Mouse (Mus musculus) gastrocnemius, postnatal 10 days (tissue): ENCODE measurements at regions not wholly inside any gene's neighbourhood (a gene's known extent, or its start where the extent isn't known, plus 50 kb on each side); places are given as distances from the start of the nearest gene placed in this dataset.
"Not testable (repeated sequence)": the region's sequence is repeated elsewhere in the genome, so short reads cannot be mapped to it uniquely, and the experiment has no call there.

ENCODE experiments used
- DNase-seq: peaks from one replicate; pipeline ENCODE4 v3.0.0; 2021; ENCODE audit warnings: mixed read lengths

DNA sequence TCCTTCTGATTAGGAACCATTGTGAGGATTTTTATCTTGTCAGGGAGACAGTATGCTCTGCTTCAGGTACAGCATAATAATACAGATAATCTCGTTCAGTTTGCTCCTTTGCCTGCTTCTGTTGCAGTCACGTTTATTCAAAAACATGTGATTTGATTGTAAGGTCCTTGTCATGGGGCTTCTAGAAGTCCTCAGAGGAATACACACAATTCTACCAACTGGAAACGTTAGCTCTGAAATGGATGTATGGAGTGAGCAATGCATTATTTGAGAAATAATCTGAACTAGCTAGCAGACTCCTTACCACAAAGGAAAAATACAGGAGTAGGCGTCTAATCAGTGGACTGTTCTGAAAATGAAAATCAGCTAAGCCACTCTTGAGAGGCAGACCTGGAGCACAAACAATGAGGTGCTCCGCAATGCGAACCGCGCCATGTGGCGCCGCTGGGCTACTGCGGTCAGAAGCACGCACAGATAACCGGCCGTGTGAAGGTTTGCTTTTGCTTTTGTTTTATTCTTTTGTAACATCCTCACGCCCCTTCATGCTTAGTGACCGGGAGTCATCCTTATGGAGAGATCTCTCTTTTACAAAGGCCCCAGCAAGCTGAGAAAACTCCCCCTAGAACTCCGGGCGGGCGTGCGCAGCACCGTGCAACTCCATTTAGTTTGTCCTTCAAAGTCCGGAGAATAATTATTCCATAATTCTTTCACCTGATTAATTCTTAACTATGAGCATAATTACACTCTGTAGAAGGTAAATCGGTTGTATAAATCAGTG, 419.7 kb downstream of the Nova1 start:
- DNase-seq: peak; percentile 17

- DNase-seq: no peak
These were observed 423.5 kb downstream of the Nova1 start for GRCm38 (mm10) chr12:46395245-46395644.

GRCm38 (mm10) chr12:46393769-46394168, 425.0 kb downstream of the Nova1 start:
- no peak for DNase-seq

GRCm38 (mm10) chr12:46378914-46379313, 439.8 kb downstream of the Nova1 start:
- DNase-seq: no peak

DNA sequence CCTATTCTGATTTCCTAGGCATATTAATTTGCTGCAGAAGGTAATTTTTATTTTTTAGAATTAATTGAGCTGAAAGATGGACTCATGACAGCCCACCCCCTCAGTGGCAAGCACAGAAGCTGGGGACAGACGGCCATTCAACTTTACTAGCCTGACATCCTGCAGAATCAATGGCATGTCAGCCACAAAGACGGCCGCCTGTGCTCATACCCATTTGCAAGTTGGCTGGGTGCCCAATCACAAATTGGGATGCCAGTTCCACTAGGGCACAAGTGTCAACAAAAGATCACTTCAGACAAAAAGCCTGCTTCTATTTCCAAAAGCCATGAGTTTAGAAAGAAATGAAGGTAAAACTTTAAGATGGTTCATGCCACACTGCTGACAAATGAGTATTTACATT, 447.0 kb downstream of the Nova1 start:
- peak; percentile 8 for DNase-seq

DNA sequence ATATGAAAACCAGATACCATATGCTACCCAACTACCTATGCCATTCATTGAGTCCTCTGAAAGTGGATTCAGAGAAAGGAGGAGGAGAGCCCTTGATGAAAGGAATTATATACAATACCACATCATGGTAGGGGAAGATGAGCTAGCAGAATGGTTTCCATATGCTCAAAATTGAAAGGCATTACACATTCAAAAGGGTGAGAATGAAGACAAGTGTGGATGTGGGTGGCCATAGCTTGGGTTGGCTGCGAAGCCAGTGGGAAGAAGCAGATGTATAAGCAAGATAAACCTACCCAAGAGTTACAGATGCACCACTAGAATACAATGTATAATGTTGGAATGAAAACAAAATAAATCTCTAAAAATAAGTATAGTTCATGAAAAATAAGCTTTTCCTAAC, 485.4 kb downstream of the Nova1 start:
- no peak for DNase-seq

DNA sequence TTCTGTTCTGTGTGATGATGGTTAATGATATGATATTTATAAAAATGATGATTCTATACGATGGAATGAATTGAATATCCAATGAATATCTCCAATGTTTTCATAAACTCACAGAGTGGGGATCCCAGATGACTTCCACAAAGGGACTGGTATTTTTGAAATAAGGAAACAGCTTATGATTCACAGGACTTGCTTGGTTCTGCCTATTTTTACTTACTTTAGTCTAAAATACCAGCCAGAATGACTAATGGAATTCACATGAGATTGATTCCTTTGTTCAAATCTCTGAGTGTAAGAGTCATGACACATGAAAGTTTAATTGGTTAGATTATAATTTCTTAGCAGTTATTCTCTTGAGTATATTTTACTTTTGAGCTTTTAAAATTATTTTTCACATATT, 490.9 kb downstream of the Nova1 start:
- no peak for DNase-seq

DNA sequence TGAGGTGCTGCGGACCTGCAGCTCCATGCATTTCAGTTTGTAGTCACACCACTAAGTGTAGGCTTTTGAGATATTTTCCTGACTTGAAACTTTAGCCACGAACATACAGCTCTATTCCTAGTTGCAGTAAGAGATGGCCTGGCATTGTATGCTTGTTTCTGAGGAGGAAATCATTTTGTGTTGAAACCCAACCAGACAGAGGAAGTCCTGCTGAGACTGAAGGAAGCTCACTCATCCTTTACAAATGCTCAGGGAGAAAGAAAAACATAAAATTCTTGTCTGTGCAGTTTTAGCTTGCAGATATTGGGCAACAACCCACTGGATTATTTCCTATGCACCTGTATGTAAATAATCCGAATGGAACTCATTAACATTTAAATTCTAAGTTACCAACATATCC, 495.5 kb downstream of the Nova1 start:
- DNase-seq: no peak

- no peak for DNase-seq
These were observed 515.5 kb downstream of the Nova1 start for GRCm38 (mm10) chr12:46303136-46303797.

DNA sequence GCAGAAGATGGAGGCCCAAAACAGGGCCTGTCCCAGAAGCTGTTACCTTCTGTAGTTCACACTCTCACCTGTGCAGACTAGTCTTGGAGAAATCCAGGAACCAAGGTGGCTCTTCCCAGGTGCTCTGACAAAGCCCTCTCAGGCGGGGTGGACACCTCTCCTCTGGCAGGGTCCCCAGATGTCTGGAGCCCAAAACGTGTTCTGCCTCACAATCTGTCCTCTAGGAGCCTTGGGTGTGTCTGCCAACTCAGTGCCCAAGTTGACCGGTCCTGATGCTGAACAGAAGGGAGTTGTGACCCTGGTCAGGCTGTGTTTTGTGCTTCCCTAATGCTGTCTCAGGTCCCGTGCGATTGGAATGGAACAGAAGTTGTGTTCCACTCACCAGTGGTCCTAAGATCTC, 519.8 kb downstream of the Nova1 start:
- DNase-seq: no peak

- DNase-seq: no peak
These were observed 534.2 kb downstream of the Nova1 start for GRCm38 (mm10) chr12:46284519-46284918.

DNA sequence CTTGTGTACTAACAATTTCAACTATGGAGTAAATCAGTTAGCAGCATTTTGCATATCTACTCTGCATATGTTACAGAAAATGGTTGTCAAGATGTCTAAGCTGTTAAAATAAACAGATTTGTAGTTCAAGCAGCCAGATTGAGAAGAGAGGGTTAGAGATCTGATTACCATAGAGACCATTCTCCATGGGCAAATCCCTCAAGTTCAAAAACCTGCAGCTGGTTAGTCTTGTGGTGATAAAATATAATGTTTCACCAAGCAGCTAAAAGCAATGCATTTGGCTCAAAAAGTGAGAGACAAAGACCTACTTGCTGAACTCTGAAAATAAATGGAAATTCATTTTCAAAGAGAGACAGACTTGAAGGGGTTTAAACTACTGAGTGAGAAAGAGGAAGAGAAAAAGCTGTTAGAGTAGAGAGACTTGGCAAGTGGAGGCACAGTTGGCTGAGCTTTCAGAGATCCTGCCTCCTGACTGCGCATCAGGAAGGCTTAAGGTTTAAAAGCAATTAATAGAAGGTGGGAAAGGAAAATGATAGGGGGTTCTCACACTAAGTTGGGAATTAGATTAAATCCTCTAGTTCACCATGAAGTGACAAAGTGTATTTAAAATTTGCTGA, 570.2 kb downstream of the Nova1 start:
- no peak for DNase-seq

DNA sequence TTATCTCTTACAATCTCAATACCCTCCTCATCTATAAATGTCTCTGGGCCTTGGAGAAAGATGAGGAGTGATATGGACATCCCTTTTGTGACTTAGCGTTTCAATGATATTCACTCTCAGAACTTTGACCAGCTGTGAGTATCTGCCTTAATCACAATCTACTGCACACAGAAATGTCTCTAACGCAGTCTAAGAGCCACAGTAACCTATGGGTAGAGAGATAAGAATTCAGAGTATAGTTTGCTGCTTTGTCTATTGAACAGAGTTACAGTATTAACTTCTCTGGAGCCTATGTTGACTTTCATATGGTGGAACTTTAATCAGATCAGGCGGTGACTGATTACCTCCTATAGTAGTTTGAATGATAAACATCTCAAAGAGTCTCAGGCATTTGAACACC, 573.8 kb downstream of the Nova1 start:
- DNase-seq: no peak

DNA sequence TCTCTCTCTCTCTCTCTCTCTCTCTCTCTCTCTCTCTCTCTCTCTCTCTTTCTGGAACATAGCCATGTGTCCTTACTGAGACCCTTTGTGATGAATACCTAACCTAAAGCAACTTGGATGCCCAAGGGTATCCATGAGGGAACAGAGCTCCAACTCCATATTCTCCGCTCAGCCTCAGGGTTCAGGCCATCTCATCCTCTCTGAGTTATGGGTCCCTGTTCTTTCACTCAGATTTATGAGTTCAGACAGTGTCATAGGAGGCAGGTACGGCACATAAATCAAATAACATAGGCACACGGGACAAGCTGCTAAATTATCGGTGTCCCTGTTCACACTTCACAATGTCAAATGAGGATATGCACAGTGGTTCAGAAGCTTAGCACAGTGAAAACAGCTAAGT, 586.4 kb downstream of the Nova1 start:
- DNase-seq: no peak

DNA sequence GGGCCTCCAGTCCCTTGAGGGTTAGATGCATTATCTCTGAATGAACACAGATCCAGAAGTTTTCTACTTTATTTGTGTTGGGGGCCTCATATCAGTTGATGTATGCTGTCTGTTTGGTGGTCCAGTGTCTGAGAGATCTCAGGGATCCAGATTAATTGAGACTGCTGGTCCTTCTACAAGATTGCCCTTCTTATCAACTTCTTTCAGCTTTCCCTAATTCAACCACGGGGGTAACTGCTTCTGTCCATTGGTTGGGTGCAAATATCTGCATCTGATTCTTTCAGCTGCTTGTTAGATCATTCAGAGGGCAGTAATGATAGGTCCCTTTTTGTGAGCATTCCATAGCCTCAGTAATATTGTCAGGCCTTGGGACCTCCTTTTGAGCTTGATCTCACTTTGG, 603.4 kb downstream of the Nova1 start:
- not testable (repeated sequence) for DNase-seq

DNA sequence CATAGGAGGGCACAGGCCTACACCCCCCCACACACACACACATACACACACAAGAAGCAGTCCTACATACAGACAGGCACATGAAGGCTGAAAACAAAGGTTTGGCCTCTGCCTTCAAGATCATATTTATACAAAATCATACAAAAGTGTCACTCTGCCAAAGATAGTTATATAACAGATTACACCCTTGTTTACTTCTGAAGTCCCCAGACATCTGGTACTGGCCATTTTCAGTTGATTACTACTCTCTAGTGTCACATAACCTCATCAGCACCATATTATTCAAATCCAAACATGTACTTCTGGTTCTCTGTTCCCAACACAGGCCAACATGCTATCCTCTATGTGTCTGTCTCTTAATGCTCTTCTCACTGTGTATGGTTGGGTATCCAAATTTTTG, 619.7 kb downstream of the Nova1 start:
- DNase-seq: no peak

DNA sequence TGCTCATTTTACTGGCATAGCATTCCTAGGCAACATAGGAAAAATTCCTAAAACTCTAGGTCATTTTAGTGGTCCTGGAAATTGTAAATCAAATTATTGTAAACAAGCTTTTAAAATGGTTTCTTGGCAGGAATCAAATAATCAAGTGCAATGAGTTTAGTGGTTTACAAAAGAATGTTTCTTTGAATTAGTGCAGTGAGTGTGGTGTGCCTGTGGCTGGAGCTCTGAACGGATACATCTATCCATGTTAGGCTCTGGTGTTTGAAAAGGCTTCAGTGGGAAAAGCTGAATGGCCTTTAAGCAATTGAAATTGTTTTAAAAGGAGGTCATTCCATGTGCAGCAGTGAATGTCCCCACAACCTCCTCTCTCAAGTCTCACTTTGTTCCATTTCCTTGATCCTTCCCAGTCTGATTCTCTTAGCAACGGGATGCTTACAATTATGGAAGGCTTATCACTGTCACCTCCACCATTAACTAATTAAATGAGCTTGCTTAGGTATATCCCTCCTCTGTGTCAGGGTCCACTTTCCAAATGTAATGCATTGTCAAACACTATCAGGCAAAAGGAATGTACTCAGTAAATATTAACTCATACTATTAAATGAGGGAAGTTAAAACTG, 621.1 kb downstream of the Nova1 start:
- no peak for DNase-seq

DNA sequence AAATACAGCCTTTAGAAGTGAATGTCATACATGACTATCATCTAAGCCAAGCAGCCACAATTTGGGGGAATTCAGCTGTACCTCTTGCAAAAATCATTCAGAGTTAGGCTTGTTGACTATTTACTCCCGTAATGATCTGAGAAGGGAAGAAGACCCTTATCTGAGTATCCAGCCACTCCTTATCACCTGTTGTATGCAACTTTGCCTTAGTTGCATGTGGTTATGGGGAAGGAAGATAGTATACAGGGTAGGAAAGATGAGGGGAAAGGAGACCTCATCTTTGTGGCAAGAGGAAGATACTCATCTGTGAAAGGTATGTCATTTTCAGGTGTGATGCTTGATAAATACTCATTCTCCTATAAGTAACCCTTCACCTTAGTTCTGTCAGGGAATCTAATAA, 624.6 kb downstream of the Nova1 start:
- no peak for DNase-seq
